Mouse (Mus musculus): ENCODE measurements around the gene Rdm1. TPM values are rescaled to one million over a fixed set of nuclear protein-coding genes. Genes with fewer than 3 reads are reported as not detected.
"Not testable (repeated sequence)": the region's sequence is repeated elsewhere in the genome, so short reads cannot be mapped to it uniquely, and the experiment has no call there.

Gene Rdm1
- polyA plus RNA-seq, 1 experiment, result 18.1 TPM

- not testable (repeated sequence) for H3K4me1 ChIP-seq (ENCODE audit: control insufficient read depth, insufficient read depth, low read length); H3K4me3 ChIP-seq (ENCODE audit: insufficient read depth, low read length)
- peak overlapping the region; percentile 62 for H3K27ac ChIP-seq (ENCODE audit: insufficient read depth, low read length)
- peak; percentile 53 for TF ChIP-seq POLR2A (IDR thresholded peaks at IDR 0.05; ENCODE audit: low read depth, low read length)
Observed at GRCm38 (mm10) chr11:101640857-101641709, 14.1 kb downstream of the Rdm1 start.

- not testable (repeated sequence) for H3K4me1 ChIP-seq (ENCODE audit: control insufficient read depth, insufficient read depth, low read length); H3K4me3 ChIP-seq (ENCODE audit: insufficient read depth, low read length)
- H3K27ac ChIP-seq (ENCODE audit: insufficient read depth, low read length), result peak overlapping the region; percentile 36; the same call in 1 of the 2 replicates
- TF ChIP-seq POLR2A (IDR thresholded peaks at IDR 0.05; ENCODE audit: low read depth, low read length), result peak; percentile 69
Observed at GRCm38 (mm10) chr11:101641710-101642642, 15.0 kb downstream of the Rdm1 start.

GRCm38 (mm10) chr11:101642931-101643330, 15.9 kb downstream of the Rdm1 start:
- Histone ChIP-seq H3K4me1 (ENCODE audit: control insufficient read depth, insufficient read depth, low read length) (peaks cover 3% of the 10 kb centered on the region), H3K27ac (ENCODE audit: insufficient read depth, low read length) (no peak overlapping the region), H3K4me3 (ENCODE audit: insufficient read depth, low read length) (no peak overlapping the region)
- TF ChIP-seq POLR2A (IDR thresholded peaks at IDR 0.05; ENCODE audit: low read depth, low read length) (peak; percentile 45), CTCF (IDR thresholded peaks at IDR 0.05; ENCODE audit: borderline replicate concordance, insufficient read depth, low read length) (no peak)

GRCm38 (mm10) chr11:101644591-101644990, 17.6 kb downstream of the Rdm1 start:
- Histone ChIP-seq H3K4me3 (ENCODE audit: insufficient read depth, low read length) (no peak overlapping the region), H3K4me1 (ENCODE audit: control insufficient read depth, insufficient read depth, low read length) (peaks cover 3% of the 10 kb centered on the region)
- TF ChIP-seq POLR2A (IDR thresholded peaks at IDR 0.05; ENCODE audit: low read depth, low read length) (no peak; the same call in 1 of the 2 replicates), CTCF (IDR thresholded peaks at IDR 0.05; ENCODE audit: borderline replicate concordance, insufficient read depth, low read length) (no peak)

GRCm38 (mm10) chr11:101645043-101645410, 18.0 kb downstream of the Rdm1 start:
- not testable (repeated sequence) for H3K4me3 ChIP-seq (ENCODE audit: insufficient read depth, low read length); H3K4me1 ChIP-seq (ENCODE audit: control insufficient read depth, insufficient read depth, low read length); H3K27ac ChIP-seq (ENCODE audit: insufficient read depth, low read length)

More at GRCm38 (mm10) chr11:101644591-101644990, 17.6 kb downstream of the Rdm1 start:
- no peak overlapping the region for H3K27ac ChIP-seq (ENCODE audit: insufficient read depth, low read length)

- not testable (repeated sequence) for H3K4me1 ChIP-seq (ENCODE audit: control insufficient read depth, insufficient read depth, low read length); H3K4me3 ChIP-seq (ENCODE audit: insufficient read depth, low read length)
- TF ChIP-seq POLR2A (IDR thresholded peaks at IDR 0.05; ENCODE audit: low read depth, low read length), result peak; percentile 87
- H3K27ac ChIP-seq (ENCODE audit: insufficient read depth, low read length), result peak overlapping the region; percentile 51; the same call in 1 of the 2 replicates
Observed at GRCm38 (mm10) chr11:101645411-101646282, 18.7 kb downstream of the Rdm1 start.

GRCm38 (mm10) chr11:101646283-101646794, 19.3 kb downstream of the Rdm1 start:
- H3K4me3 ChIP-seq (ENCODE audit: insufficient read depth, low read length); H3K4me1 ChIP-seq (ENCODE audit: control insufficient read depth, insufficient read depth, low read length): not testable (repeated sequence)
- peak overlapping the region; percentile 51; the same call in 1 of the 2 replicates for H3K27ac ChIP-seq (ENCODE audit: insufficient read depth, low read length)
- 0 out of 2 replicates have a peak, but pooled peaks have one; percentile 10 for TF ChIP-seq POLR2A (IDR thresholded peaks at IDR 0.05; ENCODE audit: low read depth, low read length)

- not testable (repeated sequence) for H3K4me1 ChIP-seq (ENCODE audit: control insufficient read depth, insufficient read depth, low read length); H3K27ac ChIP-seq (ENCODE audit: insufficient read depth, low read length); H3K4me3 ChIP-seq (ENCODE audit: insufficient read depth, low read length)
Observed at GRCm38 (mm10) chr11:101647093-101647492, 20.1 kb downstream of the Rdm1 start.

- no peak for TF ChIP-seq POLR2A (IDR thresholded peaks at IDR 0.05; ENCODE audit: low read depth, low read length)
- TF ChIP-seq CTCF (IDR thresholded peaks at IDR 0.05; ENCODE audit: borderline replicate concordance, insufficient read depth, low read length), result no peak
- Histone ChIP-seq H3K27ac (ENCODE audit: insufficient read depth, low read length) (no peak overlapping the region), H3K4me1 (ENCODE audit: control insufficient read depth, insufficient read depth, low read length) (0 out of 2 replicates have a peak, but pooled peaks cover 3% of the 10 kb centered on the region), H3K4me3 (ENCODE audit: insufficient read depth, low read length) (no peak overlapping the region)
Observed at GRCm38 (mm10) chr11:101656356-101656755, 29.4 kb downstream of the Rdm1 start.
